Mouse (Mus musculus): ENCODE measurements at regions not wholly inside any gene's neighbourhood (a gene's known extent, or its start where the extent isn't known, plus 50 kb on each side); places are given as distances from the start of the nearest gene placed in this dataset.

DNA sequence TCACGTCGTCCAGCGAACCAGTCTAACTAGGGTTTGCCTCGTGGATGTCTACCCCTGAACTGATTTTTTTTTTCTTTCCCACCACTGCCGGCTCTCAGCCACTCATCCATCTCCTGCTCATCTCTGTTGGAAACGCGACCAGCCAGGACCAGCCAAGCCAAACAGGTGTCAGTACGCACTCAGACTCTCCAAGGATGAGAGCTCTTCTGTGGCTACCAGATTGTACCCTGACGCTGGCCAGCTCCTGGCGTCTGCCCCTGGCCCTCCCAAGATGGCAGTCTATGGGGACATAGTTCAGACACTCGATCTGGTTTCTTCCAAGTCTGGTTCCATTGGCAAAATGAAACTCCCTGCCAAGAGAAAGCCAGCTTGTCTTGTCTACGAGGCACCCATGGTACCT lies 109.3 kb downstream of the Zfp36l1 start:
- TF ChIP-seq CTCF (IDR thresholded peaks at IDR 0.05): no peak
- TF ChIP-seq POLR2A (IDR thresholded peaks at IDR 0.05; ENCODE audit: insufficient read depth, low read depth, low read length): no peak

Measured in heart, adult 2 months (tissue).